Mouse (Mus musculus) brain, embryonic 14.5 days (tissue): ENCODE measurements around the gene Acvr1. TPM values are rescaled to one million over a fixed set of nuclear protein-coding genes. Genes with fewer than 3 reads are reported as not detected.
A peak's percentile ranks its signal among the peaks of the same experiment; 100 is the strongest.

Source experiments
- DNase-seq: peaks from one replicate; pipeline ENCODE4 v3.0.0-alpha.2; 2011; ENCODE audit warnings: low read depth
- CTCF ChIP-seq: fragments of 200-500 bp; IDR thresholded peaks from 2 replicates; pipeline ENCODE4 v1.5.1; 2012; ENCODE audit warnings: inconsistent platforms, mild to moderate bottlenecking, moderate library complexity, borderline replicate concordance; ENCODE audit not compliant: insufficient read depth, insufficient read length; ENCODE audit errors: extremely low read depth
- POLR2A ChIP-seq: fragments of 200-500 bp; IDR thresholded peaks from 2 replicates; pipeline ENCODE4 v1.6.1; 2012; ENCODE audit warnings: mild to moderate bottlenecking, inconsistent platforms, borderline replicate concordance; ENCODE audit not compliant: poor library complexity, insufficient read depth, insufficient read length, severe bottlenecking; ENCODE audit errors: extremely low read depth
- polyA plus RNA-seq: library from polyadenylated mRNA; depleted of rRNA; stranded (reverse); fragments of >200 nt; gene quantifications from 2 replicates; pipeline ENCODE4 v1.2.3, GENCODE M21; 2012

Gene Acvr1
- polyA plus RNA-seq, 1 experiment: 19.9 TPM

GRCm38 (mm10) chr2:58486441-58487278, 80.3 kb downstream of the Acvr1 start:
- TF ChIP-seq POLR2A: no peak
- TF ChIP-seq CTCF: no peak
- peak; percentile 42 for DNase-seq

- DNase-seq: peak; percentile 39
- no peak for TF ChIP-seq CTCF
Observed at GRCm38 (mm10) chr2:58485683-58486082, 81.3 kb downstream of the Acvr1 start.

- no peak for TF ChIP-seq CTCF
- peak; percentile 91 for DNase-seq
Observed at GRCm38 (mm10) chr2:58485152-58485551, 81.8 kb downstream of the Acvr1 start.

GRCm38 (mm10) chr2:58484284-58484965, 82.5 kb downstream of the Acvr1 start:
- peak; percentile 52 for DNase-seq
- TF ChIP-seq POLR2A (no peak), CTCF (no peak)

GRCm38 (mm10) chr2:58481450-58482100, 85.4 kb downstream of the Acvr1 start:
- DNase-seq: no peak
- no peak for TF ChIP-seq POLR2A

GRCm38 (mm10) chr2:58480764-58481163, 86.2 kb downstream of the Acvr1 start:
- TF ChIP-seq CTCF: no peak
- TF ChIP-seq POLR2A: no peak
- no peak for DNase-seq

DNA sequence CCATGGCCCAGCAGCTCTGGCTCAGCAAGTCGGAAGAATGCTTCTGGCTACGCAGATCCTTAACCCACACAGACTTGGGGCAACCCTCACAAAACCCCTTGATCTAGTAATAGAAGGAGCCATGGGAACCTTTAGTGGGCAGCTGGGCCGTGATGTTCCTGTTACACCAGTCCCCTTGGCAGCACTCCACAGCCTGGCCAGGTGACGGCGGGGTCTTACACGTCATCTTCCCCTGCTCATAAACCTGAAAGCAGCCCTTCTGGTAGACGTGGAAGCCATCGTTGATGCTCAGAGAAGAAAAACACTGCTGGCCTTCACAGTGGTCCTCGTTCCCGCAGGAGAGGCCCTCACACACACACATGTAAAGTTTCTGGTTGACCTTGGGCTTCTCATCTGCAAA, 87.4 kb downstream of the Acvr1 start:
- TF ChIP-seq CTCF (no peak), POLR2A (no peak)
- no peak for DNase-seq

- DNase-seq: no peak
- TF ChIP-seq CTCF: no peak
Observed at GRCm38 (mm10) chr2:58478144-58478543, 88.8 kb downstream of the Acvr1 start.

DNA sequence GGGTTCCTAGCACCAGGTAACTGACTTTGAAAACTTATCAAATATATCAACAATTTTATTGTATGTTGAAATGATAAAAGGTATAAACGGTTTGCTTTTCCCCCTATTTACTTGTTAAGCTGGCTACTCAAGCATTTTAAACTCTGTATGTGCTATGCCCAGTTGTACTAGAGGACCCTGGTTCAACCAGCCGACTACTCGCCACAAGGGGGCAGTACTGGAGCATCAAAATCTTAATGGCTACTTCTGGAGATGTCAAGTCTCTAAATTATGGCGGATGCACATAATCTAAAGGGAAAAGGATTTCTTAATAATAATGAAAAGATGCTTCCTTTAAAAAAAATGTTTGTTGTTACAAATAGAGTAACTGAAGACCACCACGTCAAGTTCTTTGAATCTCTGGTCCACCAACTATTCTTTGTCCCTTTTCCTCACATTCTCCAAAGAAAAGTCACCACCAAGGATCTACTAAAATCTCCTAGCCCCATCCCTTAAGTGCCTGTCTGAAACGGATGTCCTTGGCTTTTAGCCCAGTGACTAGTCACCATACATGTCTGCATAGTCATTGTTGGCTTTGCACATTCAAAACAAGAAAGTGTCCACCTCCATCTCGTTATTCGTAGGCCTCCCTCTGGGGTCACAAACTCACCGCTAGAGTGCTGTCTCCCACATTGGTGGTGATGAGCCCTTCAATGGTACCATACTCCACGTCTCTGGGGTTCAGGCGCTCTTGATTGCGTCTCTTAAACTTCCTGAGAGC, 89.8 kb downstream of the Acvr1 start:
- peak; percentile 90 for DNase-seq

GRCm38 (mm10) chr2:58475578-58475977, 91.4 kb downstream of the Acvr1 start:
- DNase-seq: peak; percentile 75
- TF ChIP-seq CTCF (no peak), POLR2A (no peak)

More for the DNA sequence above, 89.8 kb downstream of the Acvr1 start:
- TF ChIP-seq POLR2A (no peak), CTCF (peak; percentile 73; the same call in 1 of the 2 replicates)

GRCm38 (mm10) chr2:58470290-58470689, 96.7 kb downstream of the Acvr1 start:
- no peak for DNase-seq
- TF ChIP-seq CTCF (no peak), POLR2A (no peak)
